Mouse (Mus musculus) MEL (cell line): ENCODE data around the gene Eed. TPM values are rescaled to one million over a fixed set of nuclear protein-coding genes. Genes with fewer than 3 reads are reported as not detected.

Experiments
- DNase-seq: peaks from one replicate; pipeline ENCODE4 v3.0.0; 2011; ENCODE audit warnings: low read depth, low spot score
- H3K27ac ChIP-seq: 2 replicates; pipeline ENCODE4 v1.5.1; 2012; ENCODE audit warnings: low read depth, mild to moderate bottlenecking, control low read depth, low read length, moderate library complexity; ENCODE audit not compliant: control insufficient read depth
- H3K27me3 ChIP-seq, 2 experiments: fragments of 150-350 bp in 1 of 2; sonication (generic) in 1 of 2; 2 replicates each; pipeline ENCODE4 v1.6.1; 2012; ENCODE audit warnings: low read length in 2 of 2, mild to moderate bottlenecking in 2 of 2, improper control_type of control experiment in 1 of 2, moderate library complexity in 1 of 2; ENCODE audit not compliant: insufficient read depth in 2 of 2, control insufficient read depth in 1 of 2
- H3K36me3 ChIP-seq, 2 experiments: 2 replicates each; pipeline ENCODE4 v1.6.1; 2012 to 2014; ENCODE audit warnings: low read length in 2 of 2, improper control_type of control experiment in 1 of 2, inconsistent platforms in 1 of 2, mild to moderate bottlenecking in 1 of 2; ENCODE audit not compliant: insufficient read depth in 2 of 2, control insufficient read depth in 1 of 2
- H3K4me1 ChIP-seq, 2 experiments: fragments of 150-350 bp in 1 of 2; sonication (generic) in 1 of 2; 2 replicates each; pipeline ENCODE4 v1.6.1; 2012; ENCODE audit warnings: low read length in 2 of 2, improper control_type of control experiment in 1 of 2, mild to moderate bottlenecking in 1 of 2; ENCODE audit not compliant: insufficient read depth in 2 of 2, control insufficient read depth in 1 of 2
- H3K4me3 ChIP-seq, 2 experiments: fragments of 150-350 bp in 1 of 2; sonication (generic) in 1 of 2; 2 replicates each; pipeline ENCODE4 v1.5.1; 2012; ENCODE audit warnings: low read depth in 2 of 2, low read length in 2 of 2, mild to moderate bottlenecking in 2 of 2, moderate library complexity in 2 of 2, control low read depth in 1 of 2, improper control_type of control experiment in 1 of 2; ENCODE audit not compliant: control insufficient read depth in 1 of 2, insufficient read depth in 1 of 2
- H3K79me2 ChIP-seq: 2 replicates; pipeline ENCODE4 v1.6.1; 2012; ENCODE audit warnings: mild to moderate bottlenecking, low read length, moderate library complexity; ENCODE audit not compliant: control insufficient read depth, poor library complexity, insufficient read depth
- H3K9ac ChIP-seq: 2 replicates; pipeline ENCODE4 v1.6.1; 2012; ENCODE audit warnings: low read depth, mild to moderate bottlenecking, control low read depth, low read length, moderate library complexity; ENCODE audit not compliant: control insufficient read depth, poor library complexity, severe bottlenecking
- H3K9me3 ChIP-seq: fragments of 150-350 bp; sonication (generic); replicated peaks from 2 replicates; pipeline ENCODE4 v1.6.1; 2012; ENCODE audit warnings: mild to moderate bottlenecking, low read length, improper control_type of control experiment, moderate library complexity; ENCODE audit not compliant: insufficient read depth
- BHLHE40 ChIP-seq: IDR thresholded peaks from 2 replicates; pipeline ENCODE4 v1.6.1; 2012; ENCODE audit warnings: low read depth, mild to moderate bottlenecking, inconsistent platforms, low read length, improper control_type of control experiment, borderline replicate concordance
- ELF1 ChIP-seq: IDR thresholded peaks from 2 replicates; pipeline ENCODE4 v1.6.1; 2014; ENCODE audit warnings: low read depth, mild to moderate bottlenecking, inconsistent platforms, low read length, improper control_type of control experiment, moderate library complexity
- EP300 ChIP-seq, 2 experiments: IDR thresholded peaks; 2 replicates each; pipeline ENCODE4 v1.6.1; 2011; ENCODE audit warnings: improper control_type of control experiment in 2 of 2, low read length in 2 of 2, low read depth in 1 of 2, mild to moderate bottlenecking in 1 of 2
- ETS1 ChIP-seq: IDR thresholded peaks from 2 replicates; pipeline ENCODE4 v1.6.1; 2012; ENCODE audit warnings: low read depth, mild to moderate bottlenecking, inconsistent platforms, low read length, improper control_type of control experiment, moderate library complexity
- GABPA ChIP-seq: IDR thresholded peaks from 2 replicates; pipeline ENCODE4 v1.6.1; 2012; ENCODE audit warnings: low read depth, mild to moderate bottlenecking, inconsistent platforms, low read length, improper control_type of control experiment, moderate library complexity
- GATA1 ChIP-seq: IDR thresholded peaks from 2 replicates; pipeline ENCODE4 v1.6.1; 2011; ENCODE audit warnings: low read depth, low read length, improper control_type of control experiment
- HCFC1 ChIP-seq: IDR thresholded peaks from 2 replicates; pipeline ENCODE4 v1.6.1; 2012; ENCODE audit warnings: low read depth, mild to moderate bottlenecking, inconsistent platforms, low read length, improper control_type of control experiment, moderate library complexity
- JUND ChIP-seq: IDR thresholded peaks from 2 replicates; pipeline ENCODE4 v1.6.1; 2011; ENCODE audit warnings: low read depth, mild to moderate bottlenecking, improper control_type of control experiment, low read length
- MYB ChIP-seq: IDR thresholded peaks from 2 replicates; pipeline ENCODE4 v1.6.1; 2011; ENCODE audit warnings: mild to moderate bottlenecking, low read depth, low read length, improper control_type of control experiment
- POLR2AphosphoS5 ChIP-seq: IDR thresholded peaks from 2 replicates; pipeline ENCODE4 v1.6.1; 2012; ENCODE audit warnings: low read depth, borderline replicate concordance, mild to moderate bottlenecking, inconsistent platforms, low read length, moderate library complexity, mixed read lengths
- RAD21 ChIP-seq: IDR thresholded peaks from 2 replicates; pipeline ENCODE4 v1.6.1; 2011; ENCODE audit warnings: mild to moderate bottlenecking, low read depth, low read length, improper control_type of control experiment
- RCOR1 ChIP-seq: IDR thresholded peaks from 2 replicates; pipeline ENCODE4 v1.6.1; 2012; ENCODE audit warnings: low read depth, mild to moderate bottlenecking, inconsistent platforms, low read length, improper control_type of control experiment
- SIN3A ChIP-seq: IDR thresholded peaks from 2 replicates; pipeline ENCODE4 v1.6.1; 2012; ENCODE audit warnings: low read length, improper control_type of control experiment, inconsistent platforms
- SMC3 ChIP-seq: IDR thresholded peaks from 2 replicates; pipeline ENCODE4 v1.6.1; 2011; ENCODE audit warnings: low read depth, low read length, improper control_type of control experiment
- ZC3H11A ChIP-seq: IDR thresholded peaks from 2 replicates; pipeline ENCODE4 v1.6.1; 2012; ENCODE audit warnings: low read depth, mild to moderate bottlenecking, inconsistent platforms, low read length, improper control_type of control experiment
- ZKSCAN1 ChIP-seq: IDR thresholded peaks from 2 replicates; pipeline ENCODE4 v1.6.1; 2012; ENCODE audit warnings: low read depth, mild to moderate bottlenecking, inconsistent platforms, low read length, improper control_type of control experiment, moderate library complexity
- ZNF384 ChIP-seq: IDR thresholded peaks from 2 replicates; pipeline ENCODE4 v1.6.1; 2012; ENCODE audit warnings: low read depth, mild to moderate bottlenecking, inconsistent platforms, low read length, improper control_type of control experiment
- polyA plus RNA-seq, 2 experiments: library from polyadenylated mRNA; stranded (reverse) in 1 of 2; unstranded in 1 of 2; fragments of >175 nt in 1 of 2; fragments of >200 nt in 1 of 2; gene quantifications; 2 replicates each; pipeline versions ENCODE4 v1.2.1 to v1.2.4; 2012; ENCODE audit warnings: low replicate concordance in 2 of 2, low read depth in 1 of 2; ENCODE audit not compliant: insufficient read length in 2 of 2, insufficient read depth in 1 of 2, missing spikeins in 1 of 2
- total RNA-seq: library from RNA; depleted of rRNA; stranded (reverse); fragments of 300-350 nt; gene quantifications from 2 replicates; pipeline ENCODE4 v1.2.3, GENCODE M21; 2012

The Eed gene
- total and polyA plus RNA-seq, 3 experiments, result 94.3 to 668 (median 166) TPM

DNA sequence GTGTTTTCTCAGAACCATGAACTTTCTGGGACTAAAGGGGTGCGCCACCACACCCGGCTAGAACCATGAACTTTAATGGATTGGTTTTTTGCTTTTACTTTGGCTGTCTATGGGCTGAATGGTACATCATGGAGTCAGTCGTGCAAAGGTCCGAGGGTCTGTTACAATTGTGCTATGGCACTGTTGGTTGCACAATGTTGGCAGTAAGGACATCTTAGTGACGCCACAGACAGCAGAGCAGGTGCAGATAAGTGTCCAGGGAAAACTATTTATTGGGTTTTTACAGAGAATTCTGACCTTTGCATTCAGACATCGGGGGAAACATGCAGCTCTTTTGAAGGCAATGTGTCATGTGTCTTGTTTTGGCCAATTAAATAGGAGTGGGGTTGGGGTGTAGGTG lies 39.5 kb upstream of the Eed start:
- Histone ChIP-seq H3K4me1 (peaks cover 3 to 14% of the 10 kb centered on the region in 2 experiments), H3K9me3 (no peaks in the 10 kb centered on the region)
- no peak for TF ChIP-seq HCFC1
- no peak for TF ChIP-seq ZNF384
- TF ChIP-seq ZKSCAN1, result no peak
- no peak for TF ChIP-seq RAD21
- no peak for TF ChIP-seq ZC3H11A
- no peak for TF ChIP-seq ETS1
- no peak for TF ChIP-seq SMC3

DNA sequence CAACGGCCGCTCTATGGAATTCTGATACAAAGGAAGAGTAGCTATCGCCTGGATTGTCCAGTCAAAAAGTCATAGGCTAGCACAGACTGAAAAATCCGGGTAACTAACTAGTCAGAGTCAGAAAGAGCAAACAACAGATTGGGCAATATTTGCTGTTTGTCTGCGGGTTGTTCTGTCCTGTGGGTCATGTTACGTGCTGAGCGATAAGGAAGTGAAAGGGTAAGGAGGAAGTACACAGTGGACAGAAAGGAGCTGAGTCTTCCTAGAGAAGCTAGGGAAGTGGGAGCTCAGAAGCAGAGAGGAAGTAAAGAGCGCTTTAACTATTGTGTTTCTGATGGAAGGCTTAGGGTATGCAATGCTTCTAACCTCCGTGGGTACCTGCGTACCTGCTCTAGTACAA lies 38.8 kb upstream of the Eed start:
- H3K36me3 ChIP-seq, result peaks cover 0 to 3% of the 10 kb centered on the region in 2 experiments; a peak in 2 of 4 replicates
- no peak overlapping the region for H3K4me3 ChIP-seq
- no peak overlapping the region for H3K27ac ChIP-seq
- H3K9me3 ChIP-seq, result no peaks in the 10 kb centered on the region
- no peak overlapping the region for H3K9ac ChIP-seq
- DNase-seq, result peak; percentile 76
- H3K79me2 ChIP-seq, result no peaks in the 10 kb centered on the region
- peaks cover 3 to 7% of the 10 kb centered on the region in 2 experiments for H3K4me1 ChIP-seq
- no peak for TF ChIP-seq GABPA
- no peak for TF ChIP-seq SIN3A
- peak in 1 of 2 experiments; percentile 50; a peak in 2 of 4 replicates for TF ChIP-seq EP300 (IDR thresholded peaks at IDR 0.05; ENCODE audit: low read depth in 1 of 2, low read length in 2 of 2)
- no peak for TF ChIP-seq MYB
- TF ChIP-seq RCOR1, result 0 out of 2 replicates have a peak, but pooled peaks have one; percentile 20
- TF ChIP-seq ELF1, result peak; percentile 44; the same call in 1 of the 2 replicates
- TF ChIP-seq BHLHE40, result no peak
- no peak for TF ChIP-seq JUND
- TF ChIP-seq GATA1, result peak; percentile 69
- no peak for TF ChIP-seq POLR2AphosphoS5
- H3K27me3 ChIP-seq, result no peaks in the 10 kb centered on the region

More for the DNA sequence above, 39.5 kb upstream of the Eed start:
- Histone ChIP-seq H3K79me2 (no peaks in the 10 kb centered on the region), H3K4me3 (no peak overlapping the region), H3K27ac (no peak overlapping the region), H3K9ac (no peak overlapping the region), H3K27me3 (no peaks in the 10 kb centered on the region), H3K36me3 (peaks cover 0 to 8% of the 10 kb centered on the region in 2 experiments; a peak in 2 of 4 replicates)
- DNase-seq, result no peak
